Comparison of ENCODE assay signal across 14 mouse cellular contexts in genomic region chr19:40409500-40410035, GRCm38 (mm10).
DNase-seq lines count a peak whose midpoint lies in the region; ATAC-seq and TF ChIP-seq lines count a peak whose summit lies in the region.
"Had no signal": no experiment of that assay in that cellular context is flagged by ENCODE, and none has a peak within 500 bp of the region (broad histone marks: within the 10 kb centered on the region; RNA-seq: fewer than 3 reads in every experiment).

No protein-coding gene starts in this region.

- no peak overlapping the region for H3K4me2 ChIP-seq in hindbrain, embryonic 15.5 days
- H3K4me2 ChIP-seq in hindbrain, embryonic 12.5 days (replicated peaks) = no peak overlapping the region
- no peak overlapping the region for H3K4me2 ChIP-seq in limb, embryonic 14.5 days (replicated peaks; ENCODE audit: low read depth, low read length, severe bottlenecking)

- H3K27ac ChIP-seq in hindbrain, embryonic 15.5 days (replicated peaks) = 0 out of 2 replicates have a peak overlapping the region, but pooled peaks have one; percentile 14
- no peak overlapping the region for H3K27ac ChIP-seq in hindbrain, embryonic 12.5 days
- H3K27ac ChIP-seq in testis, adult 2 months (ENCODE audit: control insufficient read depth, insufficient read depth, low read depth, low read length) = peak overlapping the region; percentile 41; the same call in 1 of the 2 replicates
- peak overlapping the region; percentile 45 for H3K27ac ChIP-seq in limb, embryonic 14.5 days (replicated peaks; ENCODE audit: low read depth, low read length)

- no peaks in the 10 kb centered on the region for H3K27me3 ChIP-seq in hindbrain, embryonic 15.5 days
- H3K27me3 ChIP-seq in hindbrain, embryonic 12.5 days = no peaks in the 10 kb centered on the region
- H3K27me3 ChIP-seq in testis, adult 2 months (ENCODE audit: control insufficient read depth, insufficient read depth, low read length) = no peaks in the 10 kb centered on the region
- H3K27me3 ChIP-seq in limb, embryonic 14.5 days (ENCODE audit: control insufficient read depth, insufficient read depth, low read length) = no peaks in the 10 kb centered on the region

- no peak for TF ChIP-seq POLR2A in testis, adult 2 months (IDR thresholded peaks at IDR 0.05; ENCODE audit: control insufficient read depth, low read depth, low read length)
- no peak for TF ChIP-seq POLR2A in limb, embryonic 14.5 days (IDR thresholded peaks at IDR 0.05; ENCODE audit: borderline replicate concordance, extremely low read depth, insufficient read depth, insufficient read length)

- no peak for TF ChIP-seq CTCF in testis, adult 2 months (IDR thresholded peaks at IDR 0.05; ENCODE audit: control insufficient read depth, insufficient read depth, insufficient replicate concordance, low read depth, low read length)

- ATAC-seq in hindbrain, embryonic 15.5 days (ENCODE audit: low FRiP score, low read depth) = no peak
- ATAC-seq in hindbrain, embryonic 12.5 days (ENCODE audit: low FRiP score) = no peak
- no peak for ATAC-seq in limb, embryonic 14.5 days (ENCODE audit: low FRiP score, low read depth)

- no peak overlapping the region for H3K4me3 ChIP-seq in hindbrain, embryonic 15.5 days
- no peak overlapping the region for H3K4me3 ChIP-seq in hindbrain, embryonic 12.5 days
- no peak overlapping the region for H3K4me3 ChIP-seq in testis, adult 2 months (ENCODE audit: control insufficient read depth, low read depth, low read length)
- H3K4me3 ChIP-seq in limb, embryonic 14.5 days (replicated peaks; ENCODE audit: low read length) = no peak overlapping the region

- no peak overlapping the region for H3K9ac ChIP-seq in hindbrain, embryonic 15.5 days
- H3K9ac ChIP-seq in hindbrain, embryonic 12.5 days = no peak overlapping the region
- no peak overlapping the region for H3K9ac ChIP-seq in limb, embryonic 14.5 days (ENCODE audit: low read depth, low read length, severe bottlenecking)

- 82% methylated on average over 11 of the region's 11 CpGs for WGBS in hindbrain, embryonic 15.5 days
- whole genome bisulfite sequencing in hindbrain, embryonic 12.5 days = 84% methylated on average over 11 of the region's 11 CpGs
- WGBS in limb, embryonic 14.5 days = 86% methylated on average over 11 of the region's 11 CpGs

- DNase-seq in testis, postnatal 10 days (ENCODE audit: low spot score) = no peak
- DNase-seq in limb, embryonic 14.5 days (ENCODE audit: low spot score) = no peak
- DNase-seq in ovary, postnatal 36 days (ENCODE audit: low spot score) = no peak
- no peak for DNase-seq in T-cell, adult 2 months (ENCODE audit: low spot score)
- DNase-seq in embryo, embryonic 10 days (ENCODE audit: low spot score) = no peak
- DNase-seq: adrenal gland, postnatal 10 days; heart, postnatal 10 days; layer of hippocampus, adult 9-11 months; lung, postnatal 10 days; right cerebral cortex, postnatal 14 days; thymus, postnatal 25 days had no signal

- H3K4me1 ChIP-seq in hindbrain, embryonic 15.5 days (replicated peaks) = peaks cover 17% of the 10 kb centered on the region; the same call in 1 of the 2 replicates
- peaks cover 9% of the 10 kb centered on the region for H3K4me1 ChIP-seq in hindbrain, embryonic 12.5 days
- peaks cover 10% of the 10 kb centered on the region for H3K4me1 ChIP-seq in testis, adult 2 months (ENCODE audit: control insufficient read depth, insufficient read depth, low read length)
- H3K4me1 ChIP-seq in limb, embryonic 14.5 days (ENCODE audit: control insufficient read depth, insufficient read depth, low read length) = peaks cover 27% of the 10 kb centered on the region

- H3K36me3 ChIP-seq in hindbrain, embryonic 15.5 days = no peaks in the 10 kb centered on the region
- H3K36me3 ChIP-seq in hindbrain, embryonic 12.5 days = no peaks in the 10 kb centered on the region
- no peaks in the 10 kb centered on the region for H3K36me3 ChIP-seq in testis, adult 2 months (ENCODE audit: control insufficient read depth, insufficient read depth, low read length)
- H3K36me3 ChIP-seq in limb, embryonic 14.5 days (ENCODE audit: control insufficient read depth, insufficient read depth, low read length) = no peaks in the 10 kb centered on the region

- no peaks in the 10 kb centered on the region for H3K9me3 ChIP-seq in hindbrain, embryonic 15.5 days
- no peaks in the 10 kb centered on the region for H3K9me3 ChIP-seq in hindbrain, embryonic 12.5 days (replicated peaks)
- no peaks in the 10 kb centered on the region for H3K9me3 ChIP-seq in limb, embryonic 14.5 days (ENCODE audit: control insufficient read depth, low read length)
